Mouse (Mus musculus) testis, adult 2 months (tissue): ENCODE data around the gene Dmrtb1.

Experiments used
- CTCF ChIP-seq: fragments of 200-500 bp; IDR thresholded peaks from 2 replicates; pipeline ENCODE4 v1.5.1; 2012; ENCODE audit warnings: low read depth, mild to moderate bottlenecking, inconsistent platforms, low read length, moderate library complexity; ENCODE audit not compliant: control insufficient read depth, insufficient read depth, insufficient replicate concordance
- POLR2A ChIP-seq: fragments of 200-500 bp; IDR thresholded peaks from 2 replicates; pipeline ENCODE4 v1.6.1; 2012; ENCODE audit warnings: low read depth, mild to moderate bottlenecking, inconsistent platforms, low read length, moderate library complexity; ENCODE audit not compliant: control insufficient read depth

DNA sequence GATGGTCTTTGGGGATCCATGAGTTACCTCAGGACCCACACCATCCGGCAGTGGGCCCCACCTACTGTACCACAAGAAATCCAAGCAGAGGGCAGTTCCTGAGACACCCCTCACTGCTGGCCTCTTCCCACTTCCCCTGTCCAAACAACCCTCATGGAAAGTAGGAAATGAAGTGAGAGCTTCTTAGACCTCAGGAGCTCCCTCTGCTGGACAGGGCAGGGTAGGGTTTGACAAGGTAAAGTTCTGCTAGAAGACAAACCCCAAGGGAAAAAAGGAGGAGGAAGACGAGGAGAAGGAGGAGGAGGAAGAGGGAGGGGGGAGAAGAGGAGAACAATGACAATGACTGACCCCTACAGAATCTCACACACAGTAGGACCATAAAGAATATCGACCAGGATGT, 46.4 kb downstream of the Dmrtb1 start:
- TF ChIP-seq CTCF (peak; percentile 14), POLR2A (no peak)
